Mouse (Mus musculus) mouse embryonic stem cell (cell line): ENCODE measurements around the gene Prss50.

Source experiments
- in situ Hi-C, 2 experiments: fragments of 300-500 bp; cut with MboI; formaldehyde crosslinking; loops; 1 replicate in 1 of 2; 3 replicates in 1 of 2; pipeline ENCODE4 v1.14.3; 2019 to 2020; ENCODE audit warnings: low sequenced_read_pairs in 2 of 2, low pct_unique_long_range_greater_than_20kb in 1 of 2, mixed read lengths in 1 of 2; ENCODE audit not compliant: unreplicated experiment in 1 of 2

Prss50 gene

DNA sequence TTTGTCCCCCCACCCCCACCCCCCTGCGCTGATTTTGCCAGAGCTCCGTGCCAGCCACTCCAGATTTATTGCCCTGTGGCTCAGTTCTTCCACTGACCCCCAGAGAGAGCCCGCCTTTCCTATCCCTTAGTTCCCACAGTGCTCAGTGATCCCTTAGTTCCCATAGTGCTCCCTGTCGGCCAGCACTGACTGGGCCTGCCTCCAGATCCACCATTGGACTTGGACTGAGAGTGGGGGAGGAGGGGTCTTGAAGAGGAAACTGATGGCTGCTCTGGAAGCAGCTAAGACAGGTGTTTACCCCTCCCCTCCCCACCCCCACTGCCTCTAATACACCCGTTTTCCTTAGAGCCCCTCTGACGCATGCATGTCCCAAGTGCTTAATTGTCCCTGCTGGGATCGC, 38.2 kb downstream of the Prss50 start:
- in situ Hi-C loops = no loop called here

GRCm38 (mm10) chr9:110896595-110896994, 38.8 kb downstream of the Prss50 start:
- in situ Hi-C loops = no loop called here

DNA sequence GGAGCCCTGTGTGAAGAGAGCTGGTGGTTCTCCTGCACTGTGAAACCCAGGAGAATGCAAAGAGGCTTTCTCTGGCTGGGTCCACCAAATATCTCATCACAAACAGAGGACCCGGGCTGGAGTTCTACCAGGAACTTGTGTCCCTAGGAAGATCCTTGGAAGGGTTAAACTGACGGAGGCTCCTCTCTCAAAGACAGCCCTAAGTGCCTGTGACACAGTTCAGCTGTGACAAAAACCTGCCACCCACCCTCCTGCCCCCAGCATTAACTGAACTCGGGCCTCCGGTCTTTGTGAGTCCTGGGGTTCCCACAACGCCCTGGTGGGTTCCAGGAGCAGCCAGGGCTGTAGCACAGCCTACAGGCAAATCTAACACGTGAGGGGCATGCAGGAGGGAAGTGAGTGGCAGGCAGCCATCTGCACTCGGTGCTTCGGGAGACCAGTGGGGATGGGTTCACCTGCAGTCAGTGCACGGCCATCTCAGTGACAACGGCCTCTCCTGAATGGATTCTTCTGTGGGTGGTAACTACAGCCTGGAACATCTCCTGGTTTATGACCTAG, 41.8 kb downstream of the Prss50 start:
- in situ Hi-C loops = loop anchor here (10.0 to 25.0 kb wide), 2 partner anchors 163 to 175 kb away; partner anchors contain the start of gene Ccrl2 (in 1 of the 2)

DNA sequence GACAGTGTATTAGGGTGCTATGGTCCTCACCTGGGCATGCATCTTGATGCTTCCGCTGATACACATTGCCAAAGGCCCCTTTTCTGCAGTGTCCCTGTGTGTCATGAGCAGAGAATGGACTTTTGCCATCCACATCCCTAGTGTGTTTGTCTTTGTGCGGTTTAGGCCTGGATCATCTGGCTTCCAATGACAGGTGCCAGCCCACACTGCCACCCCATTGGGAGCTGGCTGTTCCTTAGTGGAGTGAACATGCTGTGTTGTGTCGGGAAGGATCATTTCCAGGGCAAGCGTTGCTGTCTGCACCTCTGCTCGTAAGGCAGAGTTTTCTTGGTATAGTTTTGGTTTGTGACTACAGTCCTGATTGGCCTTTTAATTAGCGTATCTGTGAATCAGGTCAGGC, 43.4 kb downstream of the Prss50 start:
- in situ Hi-C loops = loop anchor here (10.0 to 25.0 kb wide), 2 partner anchors 161 to 174 kb away; partner anchors contain the start of gene Ccrl2 (in 1 of the 2)

GRCm38 (mm10) chr9:110902271-110902670, 44.5 kb downstream of the Prss50 start:
- in situ Hi-C loops = loop anchor here (10.0 to 25.0 kb wide), 2 partner anchors 160 to 173 kb away; partner anchors contain the start of gene Ccrl2 (in 1 of the 2)

DNA sequence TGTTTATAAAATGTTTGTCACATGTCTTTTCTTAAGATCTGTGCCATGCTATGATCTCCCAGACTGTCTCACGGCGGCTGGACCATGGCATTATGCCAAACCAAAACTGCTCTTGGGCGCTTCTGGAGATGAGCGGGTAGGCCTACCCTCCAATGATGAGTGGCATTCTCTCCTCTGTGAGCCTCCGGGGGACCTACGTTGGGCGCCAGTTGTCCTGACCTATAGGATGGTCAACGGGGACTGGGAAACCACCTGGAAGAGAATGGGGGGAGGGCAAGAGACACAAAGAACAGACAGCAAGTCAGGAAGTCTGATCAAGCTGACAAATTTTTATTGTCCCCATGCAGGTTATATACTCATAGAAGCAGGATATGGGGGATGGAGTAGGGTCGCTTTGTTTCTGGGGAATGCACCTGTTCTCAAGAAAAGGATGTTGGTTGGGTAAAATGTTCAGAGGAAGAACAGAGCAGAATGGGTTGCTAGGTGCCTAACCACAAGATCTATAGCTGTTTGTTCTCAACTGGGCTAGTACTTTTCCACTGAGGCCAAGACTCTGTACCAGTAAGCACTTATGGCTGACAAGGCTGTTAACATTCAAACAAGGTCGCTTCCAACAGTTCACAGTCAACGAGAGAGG, 49.6 kb downstream of the Prss50 start:
- in situ Hi-C loops = loop anchor here (10.0 to 25.0 kb wide), 2 partner anchors 155 to 167 kb away; partner anchors contain the start of gene Ccrl2 (in 1 of the 2)

- in situ Hi-C loops = loop anchor here (10.0 to 25.0 kb wide), 2 partner anchors 154 to 167 kb away; partner anchors contain the start of gene Ccrl2 (in 1 of the 2)
Observed at GRCm38 (mm10) chr9:110907838-110908630, 50.3 kb downstream of the Prss50 start.

- in situ Hi-C loops = loop anchor here (10.0 to 25.0 kb wide), 2 partner anchors 154 to 166 kb away; partner anchors contain the start of gene Ccrl2 (in 1 of the 2)
Observed at GRCm38 (mm10) chr9:110908631-110909016, 50.9 kb downstream of the Prss50 start.

GRCm38 (mm10) chr9:110909371-110909967, 51.7 kb downstream of the Prss50 start:
- in situ Hi-C loops = loop anchor here (10.0 to 25.0 kb wide), 2 partner anchors 153 to 165 kb away; partner anchors contain the start of gene Ccrl2 (in 1 of the 2)
